Mouse (Mus musculus): ENCODE data around the gene Rnase4. TPM values are rescaled to one million over a fixed set of nuclear protein-coding genes. Genes with fewer than 3 reads are reported as not detected.
"Not testable (repeated sequence)": the region's sequence is repeated elsewhere in the genome, so short reads cannot be mapped to it uniquely, and the experiment has no call there.

The Rnase4 gene
- polyA plus RNA-seq, 1 experiment from 2014 or later, result 18.2 TPM

- 88% methylated on average over 5 of the region's 5 CpGs for WGBS
Observed at GRCm38 (mm10) chr14:51094096-51094875, 3.4 kb downstream of the Rnase4 start.

DNA sequence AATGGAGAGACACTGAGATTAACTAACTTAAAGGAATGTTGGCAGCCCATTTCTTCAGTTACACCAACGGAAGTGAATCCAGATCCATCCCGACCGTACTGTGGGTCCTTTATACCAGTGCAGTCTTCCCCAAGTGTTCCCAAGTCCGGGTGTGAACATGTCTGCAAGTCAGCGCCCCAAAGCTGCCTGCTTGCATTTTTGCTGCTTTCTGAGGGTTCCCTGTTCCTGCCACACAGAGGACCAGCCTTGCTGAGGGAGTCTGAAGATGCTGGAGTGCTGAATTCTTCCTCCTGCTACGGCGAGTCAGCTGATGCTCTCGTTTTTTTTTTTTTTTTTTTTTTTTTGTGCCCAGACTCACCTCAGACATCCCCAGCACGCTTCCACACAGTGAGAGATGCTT, 4.0 kb downstream of the Rnase4 start:
- Histone ChIP-seq H3K4me1 (replicated peaks; ENCODE audit: control insufficient read depth, insufficient read depth, low read length) (no peaks in the 10 kb centered on the region; the same call in 1 of the 2 replicates), H3K9ac (no peak overlapping the region), H3K27ac (no peak overlapping the region), H3K4me3 (replicated peaks; ENCODE audit: low read length) (no peak overlapping the region), H3K27me3 (ENCODE audit: control insufficient read depth, insufficient read depth, low read length) (no peaks in the 10 kb centered on the region), H3K36me3 (replicated peaks; ENCODE audit: control insufficient read depth, insufficient read depth) (no peaks in the 10 kb centered on the region), H3K9me3 (ENCODE audit: control insufficient read depth, low read length) (no peaks in the 10 kb centered on the region), H3K4me2 (replicated peaks) (no peak overlapping the region)
- 71% methylated on average over 9 of the region's 9 CpGs for WGBS
- DNase-seq (ENCODE audit: low spot score), result no peak
- no peak for ATAC-seq (ENCODE audit: low FRiP score)

More at GRCm38 (mm10) chr14:51094096-51094875, 3.4 kb downstream of the Rnase4 start:
- no peak overlapping the region for H3K9ac ChIP-seq
- no peaks in the 10 kb centered on the region for H3K36me3 ChIP-seq (replicated peaks; ENCODE audit: control insufficient read depth, insufficient read depth)
- H3K9me3 ChIP-seq (ENCODE audit: control insufficient read depth, low read length), result no peaks in the 10 kb centered on the region
- no peaks in the 10 kb centered on the region for H3K27me3 ChIP-seq (ENCODE audit: control insufficient read depth, insufficient read depth, low read length)
- H3K27ac ChIP-seq, result no peak overlapping the region
- no peak overlapping the region for H3K4me2 ChIP-seq (replicated peaks)
- H3K4me1 ChIP-seq (replicated peaks; ENCODE audit: control insufficient read depth, insufficient read depth, low read length), result no peaks in the 10 kb centered on the region; the same call in 1 of the 2 replicates
- H3K4me3 ChIP-seq (replicated peaks; ENCODE audit: low read length), result no peak overlapping the region
- DNase-seq (ENCODE audit: low spot score), result no peak
- ATAC-seq (ENCODE audit: low FRiP score), result no peak

DNA sequence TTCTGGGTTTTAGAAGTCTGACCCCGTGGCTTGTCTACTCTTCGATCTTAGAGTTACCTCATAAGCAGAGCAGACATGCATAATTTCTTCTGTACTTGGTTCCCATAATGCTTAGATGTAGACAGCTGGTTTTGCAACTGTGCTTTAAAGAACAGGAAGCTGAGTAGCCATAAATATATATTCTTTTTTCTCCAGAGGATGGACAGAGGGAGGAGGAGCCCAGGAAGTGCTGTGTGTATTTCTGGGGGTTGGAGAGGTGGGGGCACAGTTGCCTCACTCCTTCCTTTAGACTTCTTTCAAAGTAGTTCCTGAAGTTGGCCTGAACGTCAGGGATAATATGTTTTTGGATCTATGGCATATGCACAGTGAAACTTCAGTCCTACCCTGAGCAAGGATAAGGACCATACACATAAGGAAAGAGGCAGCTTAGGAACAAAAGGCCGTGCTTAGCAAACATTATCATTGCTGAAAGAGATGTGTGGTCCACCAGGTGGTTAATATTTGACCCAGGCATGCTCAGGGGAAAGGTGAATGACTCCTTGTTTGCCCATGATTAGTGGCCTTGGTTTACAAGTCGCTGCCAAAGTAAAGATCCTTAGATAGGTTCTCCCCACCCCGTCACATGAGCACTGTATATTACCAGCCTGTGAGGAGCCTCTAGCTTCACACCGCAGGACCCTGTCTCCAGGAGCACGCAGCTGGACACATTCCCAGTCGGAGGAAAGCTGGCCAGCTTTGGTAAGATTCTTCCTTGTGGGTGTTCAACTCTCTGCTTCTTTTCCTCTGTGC, 5.1 kb downstream of the Rnase4 start:
- Histone ChIP-seq H3K9me3 (ENCODE audit: control insufficient read depth, low read length) (no peaks in the 10 kb centered on the region), H3K4me3 (replicated peaks; ENCODE audit: low read length) (no peak overlapping the region), H3K27me3 (ENCODE audit: control insufficient read depth, insufficient read depth, low read length) (no peaks in the 10 kb centered on the region), H3K4me1 (replicated peaks; ENCODE audit: control insufficient read depth, insufficient read depth, low read length) (no peaks in the 10 kb centered on the region; the same call in 1 of the 2 replicates), H3K27ac (no peak overlapping the region), H3K36me3 (replicated peaks; ENCODE audit: control insufficient read depth, insufficient read depth) (no peaks in the 10 kb centered on the region), H3K4me2 (replicated peaks) (no peak overlapping the region), H3K9ac (no peak overlapping the region)
- ATAC-seq (ENCODE audit: low FRiP score) (no peak), DNase-seq (ENCODE audit: low spot score) (no peak)
- WGBS, result 72% methylated on average over 9 of the region's 9 CpGs

GRCm38 (mm10) chr14:51098300-51098699, 7.4 kb downstream of the Rnase4 start:
- H3K4me1 ChIP-seq (replicated peaks; ENCODE audit: control insufficient read depth, insufficient read depth, low read length); H3K27ac ChIP-seq; H3K4me3 ChIP-seq (replicated peaks; ENCODE audit: low read length); H3K9me3 ChIP-seq (ENCODE audit: control insufficient read depth, low read length); H3K9ac ChIP-seq; H3K4me2 ChIP-seq (replicated peaks); H3K36me3 ChIP-seq (replicated peaks; ENCODE audit: control insufficient read depth, insufficient read depth); H3K27me3 ChIP-seq (ENCODE audit: control insufficient read depth, insufficient read depth, low read length): not testable (repeated sequence)
- ATAC-seq (ENCODE audit: low FRiP score) (peak; percentile 68; the same call in 1 of the 2 replicates), DNase-seq (ENCODE audit: low spot score) (peak; percentile 75)
- WGBS, result 44% methylated on average over 1 of the region's 1 CpGs

DNA sequence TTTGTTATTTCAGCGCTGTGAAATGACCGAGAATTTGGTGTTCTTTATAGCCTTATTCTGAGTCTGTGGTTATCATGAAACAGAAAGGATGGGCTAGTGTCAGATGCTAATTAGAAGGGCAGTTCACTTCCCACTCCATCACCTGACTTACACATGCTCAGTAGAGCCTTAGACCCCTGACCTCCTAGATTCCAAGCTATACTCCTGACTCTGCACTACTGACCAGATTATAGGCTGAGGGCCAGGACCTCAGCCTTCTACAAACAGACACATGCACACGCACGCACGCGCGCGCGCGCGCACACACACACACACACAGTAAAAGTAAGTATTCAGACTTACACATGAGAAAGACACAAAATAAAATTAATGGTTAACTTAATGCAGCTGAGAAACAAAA, 8.0 kb downstream of the Rnase4 start:
- Histone ChIP-seq H3K36me3 (replicated peaks; ENCODE audit: control insufficient read depth, insufficient read depth) (no peaks in the 10 kb centered on the region), H3K4me3 (replicated peaks; ENCODE audit: low read length) (no peak overlapping the region), H3K27me3 (ENCODE audit: control insufficient read depth, insufficient read depth, low read length) (no peaks in the 10 kb centered on the region), H3K4me2 (replicated peaks) (no peak overlapping the region), H3K9me3 (ENCODE audit: control insufficient read depth, low read length) (no peaks in the 10 kb centered on the region), H3K9ac (no peak overlapping the region), H3K4me1 (replicated peaks; ENCODE audit: control insufficient read depth, insufficient read depth, low read length) (no peaks in the 10 kb centered on the region), H3K27ac (no peak overlapping the region)
- DNase-seq (ENCODE audit: low spot score) (no peak), ATAC-seq (ENCODE audit: low FRiP score) (no peak)
- WGBS, result 95% methylated on average over 11 of the region's 11 CpGs

- Histone ChIP-seq H3K4me1 (replicated peaks; ENCODE audit: control insufficient read depth, insufficient read depth, low read length) (no peaks in the 10 kb centered on the region), H3K36me3 (replicated peaks; ENCODE audit: control insufficient read depth, insufficient read depth) (no peaks in the 10 kb centered on the region), H3K27me3 (ENCODE audit: control insufficient read depth, insufficient read depth, low read length) (no peaks in the 10 kb centered on the region), H3K4me2 (replicated peaks) (no peak overlapping the region), H3K4me3 (replicated peaks; ENCODE audit: low read length) (no peak overlapping the region), H3K9ac (no peak overlapping the region), H3K9me3 (ENCODE audit: control insufficient read depth, low read length) (no peaks in the 10 kb centered on the region), H3K27ac (no peak overlapping the region)
- WGBS, result 75% methylated on average over 9 of the region's 9 CpGs
- ATAC-seq (ENCODE audit: low FRiP score) (no peak), DNase-seq (ENCODE audit: low spot score) (no peak)
Observed at GRCm38 (mm10) chr14:51101284-51101683, 10.4 kb downstream of the Rnase4 start.

GRCm38 (mm10) chr14:51103217-51103616, 12.3 kb downstream of the Rnase4 start:
- Histone ChIP-seq H3K4me3 (replicated peaks; ENCODE audit: low read length) (no peak overlapping the region), H3K27me3 (ENCODE audit: control insufficient read depth, insufficient read depth, low read length) (no peaks in the 10 kb centered on the region), H3K4me2 (replicated peaks) (no peak overlapping the region), H3K27ac (no peak overlapping the region), H3K9me3 (ENCODE audit: control insufficient read depth, low read length) (no peaks in the 10 kb centered on the region), H3K9ac (no peak overlapping the region), H3K4me1 (replicated peaks; ENCODE audit: control insufficient read depth, insufficient read depth, low read length) (no peaks in the 10 kb centered on the region), H3K36me3 (replicated peaks; ENCODE audit: control insufficient read depth, insufficient read depth) (no peaks in the 10 kb centered on the region)
- WGBS, result 60% methylated on average over 3 of the region's 3 CpGs
- DNase-seq (ENCODE audit: low spot score) (peak; percentile 81), ATAC-seq (ENCODE audit: low FRiP score) (no peak)

DNA sequence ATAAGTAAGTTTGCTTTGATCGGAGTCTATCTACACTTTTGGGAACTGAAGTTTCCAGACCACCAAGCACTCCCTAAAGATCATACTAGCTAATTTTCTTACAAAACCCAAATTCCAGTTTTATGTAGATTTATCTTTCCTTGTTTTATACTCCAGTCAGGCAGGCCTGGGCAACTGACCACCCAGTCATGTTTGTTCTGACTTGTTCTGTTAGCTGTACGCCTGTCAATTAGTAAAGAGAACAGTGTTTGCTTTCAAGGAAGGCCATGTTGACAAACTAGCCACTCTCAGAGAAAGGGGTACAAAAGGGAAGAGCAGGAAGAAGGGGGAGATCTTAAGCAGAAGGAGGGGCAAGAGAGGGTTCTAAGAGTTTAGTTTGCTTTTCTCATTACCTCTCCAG, 13.5 kb downstream of the Rnase4 start:
- Histone ChIP-seq H3K27ac (no peak overlapping the region), H3K4me2 (replicated peaks) (no peak overlapping the region), H3K27me3 (ENCODE audit: control insufficient read depth, insufficient read depth, low read length) (no peaks in the 10 kb centered on the region), H3K9me3 (ENCODE audit: control insufficient read depth, low read length) (no peaks in the 10 kb centered on the region), H3K36me3 (replicated peaks; ENCODE audit: control insufficient read depth, insufficient read depth) (no peaks in the 10 kb centered on the region), H3K4me3 (replicated peaks; ENCODE audit: low read length) (no peak overlapping the region), H3K4me1 (replicated peaks; ENCODE audit: control insufficient read depth, insufficient read depth, low read length) (no peaks in the 10 kb centered on the region), H3K9ac (no peak overlapping the region)
- no peak for DNase-seq (ENCODE audit: low spot score)
- WGBS, result 88% methylated on average over 2 of the region's 2 CpGs
- ATAC-seq (ENCODE audit: low FRiP score), result no peak

- Histone ChIP-seq H3K4me3 (replicated peaks; ENCODE audit: low read length) (no peak overlapping the region), H3K9ac (no peak overlapping the region), H3K27ac (no peak overlapping the region), H3K9me3 (ENCODE audit: control insufficient read depth, low read length) (no peaks in the 10 kb centered on the region), H3K27me3 (ENCODE audit: control insufficient read depth, insufficient read depth, low read length) (no peaks in the 10 kb centered on the region), H3K4me1 (replicated peaks; ENCODE audit: control insufficient read depth, insufficient read depth, low read length) (no peaks in the 10 kb centered on the region), H3K36me3 (replicated peaks; ENCODE audit: control insufficient read depth, insufficient read depth) (no peaks in the 10 kb centered on the region), H3K4me2 (replicated peaks) (no peak overlapping the region)
- ATAC-seq (ENCODE audit: low FRiP score) (no peak), DNase-seq (ENCODE audit: low spot score) (no peak)
Observed at GRCm38 (mm10) chr14:51106449-51106967, 15.6 kb downstream of the Rnase4 start.

All from hindbrain, embryonic 14.5 days (tissue).